Mouse (Mus musculus) neural tube, embryonic 15.5 days (tissue): ENCODE measurements at regions not wholly inside any gene's neighbourhood (a gene's known extent, or its start where the extent isn't known, plus 50 kb on each side); places are given as distances from the start of the nearest gene placed in this dataset.
A peak's percentile ranks its signal among the peaks of the same experiment; 100 is the strongest.

ENCODE experiments used
- ATAC-seq: fragments of 200-750 bp; cut with Nextera tagmentation; 2 replicates; pipeline ENCODE4 v1.8.0; 2017; ENCODE audit warnings: mild to moderate bottlenecking, moderate TSS enrichment, moderate library complexity; ENCODE audit not compliant: low FRiP score
- H3K27ac ChIP-seq: fragments of 300-500 bp; sonication (generic); replicated peaks from 2 replicates; pipeline ENCODE4 v1.5.1; 2015; ENCODE audit warnings: mild to moderate bottlenecking, inconsistent platforms
- H3K27me3 ChIP-seq: fragments of 300-500 bp; sonication (generic); replicated peaks from 2 replicates; pipeline ENCODE4 v1.6.1; 2015; ENCODE audit warnings: inconsistent platforms
- H3K36me3 ChIP-seq: fragments of 300-500 bp; sonication (generic); 2 replicates; pipeline ENCODE4 v1.6.1; 2015; ENCODE audit warnings: inconsistent platforms
- H3K4me1 ChIP-seq: fragments of 300-500 bp; sonication (generic); 2 replicates; pipeline ENCODE4 v1.6.1; 2015; ENCODE audit warnings: inconsistent platforms
- H3K4me2 ChIP-seq: fragments of 300-500 bp; sonication (generic); 2 replicates; pipeline ENCODE4 v1.6.1; 2015; ENCODE audit warnings: inconsistent platforms, mild to moderate bottlenecking, moderate library complexity
- H3K4me3 ChIP-seq: fragments of 300-500 bp; sonication (generic); replicated peaks from 2 replicates; pipeline ENCODE4 v1.5.1; 2015; ENCODE audit warnings: mild to moderate bottlenecking, inconsistent platforms
- H3K9ac ChIP-seq: fragments of 300-500 bp; sonication (generic); replicated peaks from 2 replicates; pipeline ENCODE4 v1.6.1; 2015; ENCODE audit warnings: mild to moderate bottlenecking, inconsistent platforms
- H3K9me3 ChIP-seq: fragments of 300-500 bp; sonication (generic); replicated peaks from 2 replicates; pipeline ENCODE4 v1.6.1; 2016; ENCODE audit warnings: inconsistent platforms
- whole genome bisulfite sequencing: fragments of 180-500 bp; shearing (Covaris S2); methylation state at CpG from one replicate; pipeline ENCODE4 v1.1.7; 2015; ENCODE audit warnings: mixed read lengths; 5-methylcytosine and 5-hydroxymethylcytosine counted together

DNA sequence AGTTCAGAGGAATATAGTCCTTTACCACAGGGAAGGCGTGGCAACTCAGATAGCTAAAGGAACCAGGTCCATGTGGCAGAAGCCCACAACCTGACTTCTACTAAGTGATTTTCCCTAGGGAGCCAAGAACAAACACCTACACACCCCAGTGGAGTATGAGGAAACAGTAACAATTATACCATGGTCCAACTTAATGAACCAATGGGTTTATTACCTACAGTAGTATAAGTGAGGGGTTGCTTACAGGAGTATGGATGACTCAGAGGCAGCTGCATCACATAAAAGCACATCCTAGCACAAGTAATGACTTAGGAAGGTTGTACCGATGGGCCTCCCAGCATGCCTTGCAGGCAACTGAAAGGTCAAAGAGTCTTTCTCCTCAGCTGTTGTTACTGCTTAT is 98.7 kb upstream of the Cul1 start:
- H3K4me2 ChIP-seq: no peak overlapping the region
- 89% methylated on average over 2 of the region's 2 CpGs for WGBS
- H3K27me3 ChIP-seq: no peaks in the 10 kb centered on the region
- ATAC-seq: no peak
- no peak overlapping the region for H3K9ac ChIP-seq
- no peaks in the 10 kb centered on the region for H3K36me3 ChIP-seq
- H3K4me3 ChIP-seq: no peak overlapping the region
- H3K27ac ChIP-seq: no peak overlapping the region
- H3K9me3 ChIP-seq: no peaks in the 10 kb centered on the region
- no peaks in the 10 kb centered on the region for H3K4me1 ChIP-seq

- ATAC-seq: no peak
- H3K4me2 ChIP-seq: no peak overlapping the region
- H3K36me3 ChIP-seq: no peaks in the 10 kb centered on the region
- no peak overlapping the region for H3K9ac ChIP-seq
- no peak overlapping the region for H3K4me3 ChIP-seq
- 86% methylated on average over 7 of the region's 7 CpGs for WGBS
- no peak overlapping the region for H3K27ac ChIP-seq
- H3K4me1 ChIP-seq: no peaks in the 10 kb centered on the region
- H3K27me3 ChIP-seq: no peaks in the 10 kb centered on the region
- no peaks in the 10 kb centered on the region for H3K9me3 ChIP-seq
Observed at GRCm38 (mm10) chr6:47355500-47355899, 97.7 kb upstream of the Cul1 start.

DNA sequence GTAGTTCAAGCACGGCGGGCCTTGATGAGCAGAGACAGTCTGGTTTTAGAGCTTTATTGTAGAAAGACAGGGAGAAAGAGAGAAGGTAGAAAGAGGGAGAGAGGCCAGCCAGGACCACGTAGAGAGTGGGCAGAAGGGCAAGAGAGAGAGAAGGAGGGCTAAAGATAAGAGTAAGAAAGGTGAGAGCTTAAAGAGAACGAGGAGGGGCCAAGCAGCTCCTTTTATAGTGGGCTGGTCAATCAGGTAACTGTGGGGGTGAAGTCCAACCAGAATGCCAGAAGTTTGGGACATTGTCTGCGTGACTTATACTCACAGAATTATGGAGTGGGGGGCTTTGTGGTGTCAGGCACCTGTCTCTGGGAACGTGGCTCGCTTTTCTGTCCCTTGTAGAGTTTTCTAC is 96.7 kb upstream of the Cul1 start:
- H3K4me2 ChIP-seq: no peak overlapping the region
- no peak overlapping the region for H3K27ac ChIP-seq
- 79% methylated on average over 7 of the region's 7 CpGs for WGBS
- no peaks in the 10 kb centered on the region for H3K4me1 ChIP-seq
- H3K27me3 ChIP-seq: no peaks in the 10 kb centered on the region
- no peaks in the 10 kb centered on the region for H3K36me3 ChIP-seq
- no peak overlapping the region for H3K4me3 ChIP-seq
- no peaks in the 10 kb centered on the region for H3K9me3 ChIP-seq
- no peak for ATAC-seq
- H3K9ac ChIP-seq: no peak overlapping the region

GRCm38 (mm10) chr6:47358686-47359085 is 94.5 kb upstream of the Cul1 start:
- H3K9ac ChIP-seq: no peak overlapping the region

DNA sequence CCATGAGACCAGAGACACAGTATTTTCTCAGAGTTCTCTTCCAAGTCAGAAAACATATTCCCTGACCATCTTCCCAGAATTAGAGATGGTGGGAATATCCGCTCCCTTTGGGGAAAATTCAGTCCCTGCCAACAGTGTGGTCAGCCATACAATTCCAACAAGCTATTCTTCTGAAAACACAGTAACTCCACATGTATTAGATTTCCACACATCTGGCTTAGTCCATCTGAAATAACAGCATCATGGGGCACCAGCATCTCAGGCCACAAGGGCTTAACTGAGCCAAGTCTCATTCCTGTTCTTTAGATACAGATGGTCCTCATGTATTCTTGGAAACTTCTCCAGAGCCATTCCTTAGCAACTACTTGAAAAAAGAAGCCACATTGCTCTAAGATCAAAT is 89.2 kb upstream of the Cul1 start:
- WGBS: 89% methylated on average over 1 of the region's 1 CpGs
- ATAC-seq: no peak
- Histone ChIP-seq H3K27ac (no peak overlapping the region), H3K9ac (no peak overlapping the region), H3K27me3 (no peaks in the 10 kb centered on the region), H3K36me3 (no peaks in the 10 kb centered on the region), H3K4me3 (no peak overlapping the region), H3K4me1 (0 out of 2 replicates have a peak, but pooled peaks cover 6% of the 10 kb centered on the region), H3K4me2 (no peak overlapping the region), H3K9me3 (no peaks in the 10 kb centered on the region)

More at GRCm38 (mm10) chr6:47358686-47359085, 94.5 kb upstream of the Cul1 start:
- Histone ChIP-seq H3K4me1 (no peaks in the 10 kb centered on the region), H3K4me3 (no peak overlapping the region), H3K36me3 (no peaks in the 10 kb centered on the region), H3K27me3 (no peaks in the 10 kb centered on the region), H3K4me2 (no peak overlapping the region), H3K9me3 (no peaks in the 10 kb centered on the region), H3K27ac (no peak overlapping the region)
- ATAC-seq: no peak
- 41% methylated on average over 2 of the region's 2 CpGs for WGBS

GRCm38 (mm10) chr6:47364556-47364955 is 88.6 kb upstream of the Cul1 start:
- WGBS: 61% methylated on average over 2 of the region's 2 CpGs
- Histone ChIP-seq H3K36me3 (no peaks in the 10 kb centered on the region), H3K4me3 (no peak overlapping the region), H3K4me2 (no peak overlapping the region), H3K9me3 (no peaks in the 10 kb centered on the region), H3K27me3 (no peaks in the 10 kb centered on the region), H3K27ac (no peak overlapping the region), H3K9ac (no peak overlapping the region), H3K4me1 (0 out of 2 replicates have a peak, but pooled peaks cover 6% of the 10 kb centered on the region)
- no peak for ATAC-seq

- no peak for ATAC-seq
- Histone ChIP-seq H3K27me3 (no peaks in the 10 kb centered on the region), H3K36me3 (no peaks in the 10 kb centered on the region), H3K9me3 (no peaks in the 10 kb centered on the region), H3K9ac (no peak overlapping the region), H3K4me2 (no peak overlapping the region), H3K27ac (no peak overlapping the region), H3K4me1 (0 out of 2 replicates have a peak, but pooled peaks cover 6% of the 10 kb centered on the region), H3K4me3 (no peak overlapping the region)
- WGBS: 51% methylated on average over 5 of the region's 5 CpGs
Observed at GRCm38 (mm10) chr6:47365651-47366645, 87.2 kb upstream of the Cul1 start.

DNA sequence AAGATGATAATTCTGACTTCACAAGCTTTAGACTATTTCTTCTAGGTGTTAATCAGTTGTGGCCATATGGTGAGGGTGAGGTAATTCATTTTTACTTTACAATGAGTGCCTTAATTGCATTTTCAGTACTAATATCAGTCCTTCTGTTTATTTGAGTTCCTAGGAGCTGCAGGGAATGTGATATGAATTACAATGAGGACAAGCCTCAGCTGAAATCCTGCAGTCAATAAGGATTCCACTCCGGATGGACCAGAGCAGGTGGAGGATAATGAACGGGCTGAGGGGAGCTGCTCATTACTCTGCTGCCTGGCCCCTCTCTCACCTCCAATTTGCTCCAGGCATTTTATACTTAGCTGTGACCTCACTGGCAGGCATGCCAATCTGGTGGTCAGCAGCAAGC is 85.7 kb upstream of the Cul1 start:
- ATAC-seq: no peak
- no peak overlapping the region for H3K9ac ChIP-seq
- H3K27me3 ChIP-seq: no peaks in the 10 kb centered on the region
- H3K9me3 ChIP-seq: no peaks in the 10 kb centered on the region
- no peak overlapping the region for H3K4me3 ChIP-seq
- 0 out of 2 replicates have a peak, but pooled peaks cover 6% of the 10 kb centered on the region for H3K4me1 ChIP-seq
- WGBS: 9% methylated on average over 2 of the region's 2 CpGs
- H3K36me3 ChIP-seq: no peaks in the 10 kb centered on the region
- H3K4me2 ChIP-seq: peak overlapping the region; percentile 26; the same call in 1 of the 2 replicates
- H3K27ac ChIP-seq: 0 out of 2 replicates have a peak overlapping the region, but pooled peaks have one; percentile 5

DNA sequence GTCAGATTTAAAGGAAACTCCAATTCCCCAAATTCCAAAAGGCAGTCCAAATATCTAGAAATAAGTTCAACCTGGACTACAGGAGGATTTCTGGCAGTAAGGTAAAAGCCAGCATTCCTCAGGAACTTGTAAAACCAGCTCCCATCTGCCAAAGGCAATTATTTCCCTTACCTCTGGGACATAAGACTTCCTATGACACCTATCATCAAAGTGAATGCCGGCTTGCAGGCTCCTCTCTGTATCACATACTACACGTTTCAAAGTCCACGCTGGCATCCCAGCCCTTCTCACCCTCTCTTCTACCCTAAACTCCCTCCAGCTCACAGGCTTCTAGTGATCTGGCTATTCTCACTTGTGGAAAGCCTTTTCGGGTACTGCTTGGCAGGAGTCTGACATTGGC is 77.5 kb upstream of the Cul1 start:
- no peak for ATAC-seq
- 86% methylated on average over 4 of the region's 4 CpGs for WGBS

GRCm38 (mm10) chr6:47381451-47381850 is 71.7 kb upstream of the Cul1 start:
- WGBS: 88% methylated on average over 2 of the region's 2 CpGs
- H3K27ac ChIP-seq: no peak overlapping the region
- H3K4me1 ChIP-seq: no peaks in the 10 kb centered on the region
- no peak for ATAC-seq
- H3K4me3 ChIP-seq: no peak overlapping the region
- H3K27me3 ChIP-seq: no peaks in the 10 kb centered on the region
- H3K36me3 ChIP-seq: no peaks in the 10 kb centered on the region
- H3K4me2 ChIP-seq: no peak overlapping the region
- H3K9me3 ChIP-seq: no peaks in the 10 kb centered on the region
- no peak overlapping the region for H3K9ac ChIP-seq

More for the DNA sequence above, 77.5 kb upstream of the Cul1 start:
- H3K4me3 ChIP-seq: no peak overlapping the region
- no peaks in the 10 kb centered on the region for H3K9me3 ChIP-seq
- H3K9ac ChIP-seq: no peak overlapping the region
- no peak overlapping the region for H3K4me2 ChIP-seq
- no peaks in the 10 kb centered on the region for H3K27me3 ChIP-seq
- H3K4me1 ChIP-seq: no peaks in the 10 kb centered on the region
- H3K36me3 ChIP-seq: no peaks in the 10 kb centered on the region
- H3K27ac ChIP-seq: no peak overlapping the region

GRCm38 (mm10) chr6:47386550-47386949 is 66.6 kb upstream of the Cul1 start:
- no peaks in the 10 kb centered on the region for H3K9me3 ChIP-seq
- no peaks in the 10 kb centered on the region for H3K36me3 ChIP-seq
- H3K4me1 ChIP-seq: peaks cover 6% of the 10 kb centered on the region; the same call in 1 of the 2 replicates
- H3K4me2 ChIP-seq: no peak overlapping the region
- no peak overlapping the region for H3K4me3 ChIP-seq
- no peak overlapping the region for H3K9ac ChIP-seq
- no peak overlapping the region for H3K27ac ChIP-seq
- H3K27me3 ChIP-seq: no peaks in the 10 kb centered on the region
- ATAC-seq: no peak

- H3K4me1 ChIP-seq: peaks cover 6% of the 10 kb centered on the region; the same call in 1 of the 2 replicates
- no peak overlapping the region for H3K27ac ChIP-seq
- WGBS: 20% methylated on average over 4 of the region's 4 CpGs
- no peak overlapping the region for H3K4me2 ChIP-seq
- no peak overlapping the region for H3K4me3 ChIP-seq
- ATAC-seq: peak; percentile 83
- no peaks in the 10 kb centered on the region for H3K36me3 ChIP-seq
- H3K27me3 ChIP-seq: no peaks in the 10 kb centered on the region
- no peak overlapping the region for H3K9ac ChIP-seq
- H3K9me3 ChIP-seq: no peaks in the 10 kb centered on the region
Observed at GRCm38 (mm10) chr6:47389908-47390307, 63.3 kb upstream of the Cul1 start.
